Mouse (Mus musculus) induced T-regulatory cell, adult 2 months (primary cell): ENCODE data around the gene Nmt1.

ENCODE experiments used
- DNase-seq: peaks from one replicate; pipeline ENCODE4 v3.0.0-alpha.2; 2012; ENCODE audit warnings: low read depth

Nmt1 gene

DNA sequence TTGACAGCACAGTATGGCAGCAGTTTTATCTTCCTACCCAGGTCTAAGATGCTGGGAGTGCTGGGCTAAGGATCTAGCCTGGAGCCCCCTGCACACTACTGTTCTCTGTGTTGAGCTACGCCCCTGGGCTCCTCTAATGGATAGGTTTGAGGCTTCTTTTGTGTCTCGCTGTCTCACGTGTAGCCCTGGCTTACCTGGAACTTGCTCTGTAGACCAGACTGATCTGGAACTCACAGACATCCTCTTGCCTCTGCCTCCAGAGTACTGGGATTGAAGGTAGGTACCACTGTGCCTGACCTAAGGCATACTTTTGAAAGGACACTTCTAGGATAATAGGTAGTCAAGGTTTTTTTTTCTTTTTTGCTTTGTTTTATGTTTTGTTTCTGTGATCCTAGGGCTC lies 16.0 kb downstream of the Nmt1 start:
- DNase-seq: no peak

DNA sequence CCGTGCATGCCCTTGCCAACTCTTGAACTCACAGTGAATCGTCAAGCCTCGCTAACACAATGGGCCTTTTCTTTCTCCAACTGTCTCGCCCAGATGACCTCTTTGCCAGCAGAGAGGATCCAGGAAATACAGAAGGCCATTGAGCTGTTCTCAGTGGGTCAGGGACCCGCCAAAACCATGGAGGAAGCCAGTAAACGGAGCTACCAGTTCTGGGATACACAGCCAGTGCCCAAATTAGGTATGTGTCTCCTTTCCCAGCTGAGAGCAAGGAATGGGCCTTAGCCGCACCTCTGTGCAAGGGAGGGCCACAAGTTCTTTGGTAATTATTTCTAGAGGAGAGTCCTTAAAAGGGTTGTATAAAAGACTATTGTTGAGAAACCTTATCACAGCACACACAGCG lies 18.3 kb downstream of the Nmt1 start:
- DNase-seq: no peak

DNA sequence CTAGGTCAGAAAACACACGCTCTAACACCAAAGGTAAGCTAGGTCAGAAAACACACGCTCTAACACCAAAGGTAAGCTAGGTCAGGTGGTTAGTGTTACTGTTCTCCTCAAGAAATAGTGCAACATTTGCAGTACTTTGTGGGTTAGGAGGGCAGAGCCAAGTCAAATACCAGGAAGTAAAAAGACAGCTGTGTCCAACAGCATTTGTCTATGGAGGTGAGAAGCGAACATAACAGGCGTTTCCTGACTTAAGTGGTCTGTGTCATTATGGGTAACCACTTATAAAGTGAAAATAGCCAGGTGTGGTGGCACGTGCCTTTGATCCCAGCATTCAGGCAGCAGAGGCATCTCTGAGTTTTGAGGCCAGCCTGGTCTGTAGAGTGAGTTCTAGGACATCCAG lies 21.6 kb downstream of the Nmt1 start:
- DNase-seq: no peak

DNA sequence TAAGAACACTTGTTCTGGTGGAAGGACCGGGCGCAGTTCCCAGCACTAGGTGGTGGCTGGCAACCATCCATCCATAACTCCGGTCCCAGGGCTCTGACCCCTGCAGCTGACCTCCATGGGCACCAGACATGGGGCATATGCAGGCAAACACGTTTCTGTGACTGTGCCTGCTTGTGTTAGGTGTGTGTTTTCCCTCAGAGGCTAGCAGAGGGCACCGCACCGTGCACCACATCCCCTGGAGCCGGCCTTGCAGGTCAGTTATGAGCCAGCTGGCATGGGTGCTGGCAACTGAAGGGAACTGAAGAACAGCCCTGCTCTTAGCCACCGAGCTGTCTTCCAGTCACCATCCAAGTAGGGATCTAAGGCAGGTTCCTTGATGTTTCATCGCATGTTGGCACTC lies 22.2 kb downstream of the Nmt1 start:
- DNase-seq: no peak

DNA sequence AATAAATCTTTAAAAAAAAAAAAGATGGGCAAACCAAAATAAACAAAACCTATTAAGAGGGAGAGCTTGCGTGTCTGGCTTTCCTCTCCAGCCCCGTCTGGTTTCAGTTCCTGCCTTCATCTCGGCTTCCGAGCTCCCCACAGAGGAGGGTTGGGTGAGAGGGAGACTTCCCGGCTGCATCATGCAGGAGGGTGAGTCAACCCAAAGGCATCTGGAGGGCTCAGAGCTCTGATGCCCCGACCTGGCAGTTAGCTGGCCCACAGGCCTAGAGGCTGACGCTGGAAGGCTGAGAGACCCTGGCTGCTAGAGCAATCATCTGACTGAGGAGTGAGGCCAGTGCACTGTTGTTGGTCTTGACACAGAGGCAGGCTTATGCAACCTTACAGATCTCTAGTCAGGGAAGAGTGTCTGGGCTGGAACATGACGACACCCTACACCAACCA lies 23.3 kb downstream of the Nmt1 start:
- DNase-seq: no peak

DNA sequence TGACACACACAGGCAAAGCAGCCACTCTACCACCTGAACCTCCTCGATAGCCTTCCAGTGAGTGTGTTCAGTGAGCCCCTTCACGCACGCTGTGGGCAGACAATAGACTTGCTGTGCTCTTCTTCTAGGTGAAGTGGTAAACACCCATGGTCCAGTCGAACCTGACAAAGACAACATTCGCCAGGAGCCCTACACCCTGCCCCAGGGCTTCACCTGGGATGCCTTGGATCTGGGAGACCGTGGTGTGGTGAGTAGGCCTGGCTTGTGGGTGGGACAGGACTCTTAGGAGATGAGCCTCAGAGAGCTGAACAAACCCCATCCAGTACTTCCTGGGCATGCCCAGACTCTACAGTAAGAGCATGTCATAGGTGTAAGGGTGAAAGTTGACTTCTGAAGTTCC lies 24.1 kb downstream of the Nmt1 start:
- DNase-seq: no peak

DNA sequence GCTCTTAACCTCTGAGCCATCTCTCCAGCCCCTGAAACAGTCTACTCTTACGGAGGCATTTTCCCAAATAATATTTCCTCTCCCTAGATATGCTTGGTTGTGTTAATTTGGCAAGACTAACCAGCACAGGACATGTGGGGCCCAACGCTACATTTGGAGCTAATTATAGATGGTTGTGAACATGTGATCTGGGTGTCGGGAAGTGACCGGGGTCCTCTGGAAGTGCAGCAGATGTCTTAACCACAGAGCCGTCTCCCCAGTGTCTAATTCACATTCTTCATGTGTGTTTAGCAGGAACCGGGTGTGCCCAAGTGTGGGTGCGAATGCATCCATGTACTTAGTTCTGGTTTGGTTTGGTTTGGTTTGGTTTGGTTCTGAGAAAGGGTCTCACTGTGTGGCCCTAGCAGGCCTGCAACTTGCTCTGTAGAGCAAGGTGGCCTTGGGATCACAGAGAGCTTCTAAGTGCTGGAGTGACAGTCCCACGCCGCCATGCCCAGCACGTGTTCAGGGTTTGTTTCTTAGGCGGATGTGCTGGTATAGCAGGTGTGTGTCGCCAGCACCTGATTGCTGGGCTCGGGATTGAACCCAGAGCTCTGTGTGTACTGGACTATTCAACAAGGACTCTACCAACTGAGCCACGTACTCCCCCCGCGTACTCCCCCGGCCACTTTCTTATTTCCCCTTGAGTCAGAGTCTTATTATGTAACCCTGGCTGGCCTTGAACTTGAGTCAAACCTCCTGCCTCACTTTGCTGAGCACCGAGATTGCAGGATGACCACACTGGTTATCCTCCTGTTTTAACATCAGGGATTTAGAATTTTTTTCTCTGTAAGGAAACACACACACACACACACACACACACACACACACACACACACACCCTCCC lies 25.4 kb downstream of the Nmt1 start:
- no peak for DNase-seq

DNA sequence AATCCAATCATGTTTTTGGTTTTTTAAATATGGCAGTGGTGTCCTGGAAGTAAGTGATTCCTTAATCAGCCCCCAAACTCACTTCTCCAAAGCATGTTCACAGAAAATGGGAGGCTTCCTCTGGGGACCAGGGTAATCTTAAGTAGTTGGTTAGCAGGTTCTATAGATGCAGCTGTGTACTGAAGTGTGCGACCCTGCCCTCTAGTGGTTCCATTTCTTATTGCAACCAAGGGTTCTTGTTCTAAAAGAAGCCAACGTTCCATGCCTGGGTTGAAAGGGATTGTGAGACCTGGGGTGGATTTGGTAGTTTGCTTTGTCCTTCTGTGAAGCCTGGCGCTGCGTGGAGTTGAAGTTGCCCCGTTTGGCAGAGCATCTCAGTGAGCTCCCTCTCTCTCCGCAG lies 26.8 kb downstream of the Nmt1 start:
- peak; percentile 87 for DNase-seq

DNA sequence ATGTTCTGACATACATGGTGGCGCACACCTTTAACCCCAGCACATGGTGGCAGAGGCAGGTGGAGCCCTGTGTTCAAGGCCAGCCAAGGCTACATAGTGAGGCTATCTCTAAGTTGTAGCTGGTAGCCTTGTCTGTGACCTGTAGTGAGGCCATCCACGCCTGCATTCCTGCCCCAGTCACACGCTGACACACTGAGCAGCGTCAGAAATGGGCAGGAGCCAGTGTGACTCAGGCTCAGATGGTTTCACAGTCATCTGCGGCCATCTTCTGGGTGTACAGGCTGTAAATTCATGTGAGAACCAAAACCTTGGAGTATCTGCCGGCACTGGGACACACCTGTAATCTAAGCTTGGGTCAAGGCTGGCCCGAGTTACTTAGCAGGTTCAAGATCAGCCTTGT lies 28.6 kb downstream of the Nmt1 start:
- no peak for DNase-seq

DNA sequence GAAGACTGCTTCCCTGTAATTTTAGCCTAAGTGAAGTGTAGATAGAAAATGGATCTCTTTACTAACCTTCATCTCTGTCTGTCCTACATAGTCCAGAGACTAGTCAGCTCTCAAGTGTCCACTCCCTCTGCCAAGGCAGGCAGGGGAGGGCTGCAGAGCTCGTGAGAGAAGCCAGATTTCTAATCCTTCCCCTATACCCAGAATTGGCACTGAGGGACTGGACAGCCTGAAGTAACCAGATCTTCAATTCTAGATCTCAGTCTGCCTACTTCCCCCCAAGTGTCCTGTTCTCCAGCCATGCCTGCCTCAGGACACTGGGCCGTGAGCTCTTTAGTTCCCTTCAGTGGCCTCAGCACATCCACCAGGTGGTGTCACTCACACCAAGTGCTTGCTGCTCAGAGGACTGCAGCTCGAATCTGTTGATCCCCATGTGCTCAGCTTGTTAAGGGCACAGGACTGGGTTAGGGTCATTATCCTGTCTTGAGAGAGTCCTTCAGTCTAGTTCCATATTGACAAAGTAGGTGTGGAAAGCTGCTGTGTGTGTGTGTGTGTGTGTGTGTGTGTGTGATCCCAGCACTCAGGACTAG lies 30.6 kb downstream of the Nmt1 start:
- no peak for DNase-seq

DNA sequence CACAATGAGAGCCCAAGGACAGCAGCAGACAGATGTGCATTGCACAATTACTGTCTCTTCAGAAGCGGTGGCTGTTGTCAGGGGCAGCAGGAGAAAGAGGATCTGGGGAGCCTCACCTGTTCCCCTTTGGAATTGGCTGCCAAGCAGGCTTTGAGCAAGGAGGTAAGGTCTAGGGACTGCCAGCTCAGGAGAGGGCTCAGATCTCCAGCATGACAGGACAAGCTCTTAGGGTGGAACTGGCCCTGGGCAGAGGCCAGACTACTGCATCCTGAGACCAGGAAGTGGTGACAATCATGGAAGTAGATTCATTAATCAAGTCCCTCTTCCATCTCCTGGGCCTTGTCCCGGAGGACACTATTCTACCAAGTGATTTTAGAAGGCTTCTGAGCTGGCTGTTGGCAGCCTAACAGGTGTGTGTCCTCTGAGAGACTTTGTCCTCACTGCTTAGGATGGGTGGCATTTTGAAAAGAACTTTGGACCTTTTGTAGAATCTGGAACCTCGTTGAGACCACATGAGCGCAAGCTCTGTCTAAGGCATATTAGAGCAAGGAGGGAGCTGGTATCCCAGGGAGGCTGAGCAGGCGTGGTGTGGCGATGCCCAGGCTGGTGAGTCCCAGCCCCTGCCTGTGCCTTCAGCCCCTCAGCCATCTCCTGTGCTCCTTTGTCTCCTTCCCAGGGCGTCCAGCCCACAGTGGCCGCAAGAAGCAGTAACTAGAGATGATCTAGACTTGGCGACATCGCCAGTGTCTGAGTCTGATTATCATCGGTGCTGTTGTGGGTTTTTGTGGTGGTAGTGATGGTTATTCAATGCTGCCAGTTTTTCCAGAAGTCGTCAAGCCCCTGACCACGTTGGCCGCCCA lies 38.4 kb downstream of the Nmt1 start:
- no peak for DNase-seq

DNA sequence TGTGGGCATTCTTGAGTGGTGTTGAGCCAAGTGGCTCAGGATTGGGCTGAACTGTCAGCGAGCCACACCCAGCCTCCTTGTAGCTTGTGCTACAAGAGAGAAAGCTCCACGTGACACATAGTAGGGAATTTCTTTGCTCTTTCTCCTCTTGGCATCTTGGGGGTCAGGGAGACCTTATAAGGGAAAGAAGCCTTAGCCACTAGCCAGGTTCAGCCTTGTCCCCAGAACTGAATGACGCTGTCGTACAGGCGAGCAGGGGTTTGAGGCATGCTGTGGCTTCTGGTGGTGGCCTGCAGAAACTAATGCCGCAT lies 39.0 kb downstream of the Nmt1 start:
- DNase-seq: no peak

DNA sequence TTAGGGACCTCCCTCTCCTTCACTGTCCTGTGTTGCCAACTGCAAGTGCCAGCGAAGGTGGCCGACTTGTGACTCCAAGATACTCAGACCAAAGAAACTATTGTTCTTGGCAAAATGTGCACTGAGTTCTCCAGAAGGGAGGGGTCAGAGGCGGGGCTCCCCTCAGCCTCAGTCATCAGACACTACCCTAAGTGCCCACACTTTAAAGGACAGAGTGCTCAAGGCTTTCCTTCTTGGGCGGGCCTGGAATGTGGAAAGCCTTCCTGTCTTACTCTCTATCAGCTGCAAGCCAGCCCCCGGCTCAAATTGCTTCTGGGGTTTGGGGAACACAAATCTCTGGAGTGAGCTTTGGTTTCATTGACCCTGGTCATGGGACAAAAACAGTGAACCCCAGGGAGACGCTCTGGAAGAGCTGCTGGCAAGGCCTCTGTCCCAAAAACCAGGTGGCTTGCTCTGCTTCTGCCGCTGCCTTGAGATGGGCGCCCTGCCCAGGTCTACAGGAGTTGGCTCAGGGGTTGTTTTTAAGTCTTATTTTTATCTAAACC lies 39.5 kb downstream of the Nmt1 start:
- no peak for DNase-seq

DNA sequence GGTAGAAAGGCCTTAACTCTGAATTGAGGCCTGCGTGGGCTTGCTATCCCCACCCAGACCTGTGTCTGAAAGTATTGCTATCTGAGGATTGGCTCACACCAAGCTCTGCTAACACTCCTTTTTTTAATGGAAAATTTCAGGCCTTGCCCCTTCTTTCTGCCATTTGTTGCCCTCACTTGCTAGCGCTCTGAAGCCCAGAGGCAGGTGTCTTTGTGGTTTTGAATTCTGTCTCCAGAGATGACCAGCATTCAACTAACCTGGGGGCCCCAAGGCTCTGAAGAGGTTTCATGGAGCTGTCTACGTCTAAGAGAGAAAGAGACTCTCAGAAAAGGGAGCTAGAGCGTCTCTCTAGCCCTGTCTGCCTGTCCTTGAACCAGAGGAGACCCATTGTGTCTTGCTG lies 40.3 kb downstream of the Nmt1 start:
- DNase-seq: no peak

DNA sequence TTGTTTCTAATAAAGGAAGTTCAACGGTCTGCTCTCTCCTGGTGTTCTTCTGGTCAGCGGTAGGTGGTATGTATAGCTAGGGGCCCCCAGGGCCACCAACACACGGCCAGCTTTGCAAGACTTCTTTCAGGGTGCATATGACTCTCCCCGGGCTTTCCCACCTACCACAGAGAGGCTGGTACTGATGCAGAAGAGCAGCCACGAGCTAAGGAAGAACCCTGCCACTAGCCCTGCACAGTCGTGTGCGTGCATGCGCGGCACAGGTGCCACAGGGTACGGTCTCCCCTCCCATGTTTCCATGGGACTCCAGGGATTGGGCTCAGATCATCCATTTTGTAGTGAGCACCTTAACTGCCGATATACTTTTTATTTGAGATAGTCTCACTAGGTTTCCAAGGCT lies 40.9 kb downstream of the Nmt1 start:
- DNase-seq: no peak

DNA sequence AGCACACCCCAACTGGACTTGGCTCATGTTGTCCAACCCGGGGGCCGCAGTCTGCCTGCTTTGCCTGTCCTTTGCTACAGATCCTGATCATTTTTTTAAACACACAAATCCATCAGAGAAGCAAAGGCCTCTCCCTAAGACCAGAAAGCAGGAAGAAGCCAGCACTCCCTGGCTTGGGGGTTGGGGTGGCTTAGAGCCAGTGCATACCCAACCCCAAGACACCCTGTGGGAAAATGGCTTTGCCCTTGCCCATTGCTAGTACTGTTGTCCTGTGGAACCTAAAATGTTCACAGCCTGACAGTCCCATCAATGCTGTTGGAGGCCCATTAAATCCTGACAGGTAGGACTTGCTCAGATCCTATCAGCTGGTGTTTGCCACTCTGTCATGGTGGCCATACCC lies 41.7 kb downstream of the Nmt1 start:
- DNase-seq: no peak

DNA sequence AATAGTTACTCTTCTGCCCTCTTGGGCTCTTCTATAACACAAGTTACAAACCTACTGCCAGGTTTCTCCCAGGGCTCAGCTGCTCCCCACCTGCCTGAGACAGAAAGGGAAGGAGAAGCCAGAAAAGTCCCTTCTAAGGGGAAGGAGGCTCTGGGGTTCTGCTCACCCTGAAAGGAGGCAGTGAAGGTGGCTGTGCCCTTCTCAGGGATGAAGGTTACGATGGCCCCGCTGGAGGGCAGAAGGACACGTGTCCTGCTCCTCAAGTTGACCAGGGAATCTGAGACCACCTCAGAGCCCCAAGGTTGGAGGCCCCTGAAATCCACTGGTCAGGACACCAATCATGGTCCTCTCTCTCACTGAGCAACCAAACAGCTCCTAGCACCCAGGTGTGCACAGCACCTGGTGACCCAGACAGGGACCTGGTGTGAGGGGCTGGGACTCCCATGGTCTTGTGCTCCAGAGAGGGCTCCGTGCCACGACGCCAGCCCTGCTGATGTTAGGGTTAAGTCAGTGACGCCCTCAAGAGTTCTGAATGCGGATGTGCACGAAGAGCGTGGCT lies 42.4 kb downstream of the Nmt1 start:
- DNase-seq: no peak

DNA sequence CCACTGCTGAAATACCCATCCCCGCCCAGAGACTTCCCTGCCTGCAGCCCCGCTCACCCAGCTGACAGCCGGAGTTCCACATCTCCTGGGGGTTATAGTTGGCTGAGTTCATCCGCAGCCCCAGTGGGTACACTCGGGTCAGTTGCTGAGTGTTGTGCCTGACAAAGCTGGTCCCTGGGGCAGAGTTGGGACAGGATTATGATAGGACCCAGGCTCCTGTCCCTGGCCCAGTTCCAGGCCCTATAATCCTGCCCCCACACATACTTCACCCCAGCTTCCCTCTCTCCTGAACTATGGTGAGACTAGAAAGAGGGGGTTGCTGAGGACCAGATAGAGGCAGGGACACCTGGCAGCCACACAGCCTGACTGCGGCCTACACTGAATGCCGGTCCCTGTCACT lies 45.7 kb downstream of the Nmt1 start:
- no peak for DNase-seq

DNA sequence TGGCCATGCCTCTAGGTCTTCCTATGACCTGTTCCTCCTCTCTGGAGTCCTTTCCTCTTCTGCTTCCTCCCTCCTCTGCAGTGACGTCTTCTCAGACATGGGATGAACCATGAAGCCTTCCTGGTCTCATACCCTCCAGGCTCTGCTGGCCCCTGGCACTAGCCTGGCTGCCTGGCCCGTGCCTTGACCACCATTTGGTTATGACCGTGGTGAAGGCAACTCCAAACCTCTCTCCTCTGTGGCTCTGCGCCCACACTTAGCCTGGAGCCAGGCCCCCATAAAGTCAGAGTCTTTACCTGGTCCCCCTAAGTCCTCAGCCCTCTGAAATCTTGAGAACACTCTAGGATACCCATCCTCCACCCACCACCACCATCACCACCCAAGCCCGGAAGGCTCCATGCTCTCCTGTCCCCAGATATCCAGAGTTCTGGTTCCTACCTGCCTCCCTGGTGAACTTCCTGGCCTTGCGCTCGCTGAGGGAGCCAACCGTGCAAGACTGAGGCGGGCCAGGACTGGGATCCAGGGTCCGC lies 46.2 kb downstream of the Nmt1 start:
- no peak for DNase-seq

DNA sequence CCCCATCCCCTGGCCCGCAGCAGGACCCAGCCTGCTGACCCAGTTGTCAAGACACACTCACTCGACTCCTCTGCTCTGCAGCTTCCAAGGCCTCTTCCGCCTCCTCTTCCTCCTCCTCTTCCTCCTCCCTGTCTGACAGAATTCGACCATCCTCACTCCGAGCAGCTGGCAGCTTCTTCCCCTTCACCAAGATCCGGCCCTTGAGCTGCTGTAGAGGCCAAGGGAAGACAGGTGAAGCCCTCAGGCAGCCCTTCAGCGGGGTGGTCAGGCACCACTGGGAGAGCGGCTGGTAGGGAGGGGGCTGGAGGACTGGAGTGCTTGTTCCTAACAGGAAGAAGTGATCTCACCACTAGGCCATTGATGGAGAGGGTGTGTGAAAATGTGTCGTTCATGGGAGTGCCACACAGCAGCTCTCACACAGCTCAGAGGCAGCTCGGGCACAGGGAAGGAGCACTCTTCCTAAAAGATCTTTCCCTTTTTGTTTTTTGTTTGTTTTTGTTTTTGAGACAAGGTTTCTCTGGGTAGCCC lies 46.9 kb downstream of the Nmt1 start:
- DNase-seq: no peak

DNA sequence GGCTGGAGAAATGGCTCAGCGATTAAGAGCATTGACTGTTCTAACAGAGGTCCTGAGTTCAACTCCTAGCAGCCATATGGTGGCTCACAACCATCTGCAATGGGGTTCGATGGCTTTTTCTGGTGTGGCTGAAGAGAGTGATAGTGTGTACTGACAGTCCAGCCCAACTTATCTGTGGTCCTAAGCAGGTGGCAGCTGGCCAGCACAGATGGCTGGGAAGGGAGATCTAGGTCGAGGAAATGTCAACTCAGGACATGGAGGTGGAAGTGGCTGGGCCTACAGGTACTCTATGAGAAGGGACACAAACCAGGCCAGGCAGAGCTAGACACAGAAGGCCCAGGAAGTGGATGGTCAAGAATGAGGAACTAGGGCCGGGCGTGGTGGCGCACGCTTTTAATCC lies 48.0 kb downstream of the Nmt1 start:
- DNase-seq: no peak

DNA sequence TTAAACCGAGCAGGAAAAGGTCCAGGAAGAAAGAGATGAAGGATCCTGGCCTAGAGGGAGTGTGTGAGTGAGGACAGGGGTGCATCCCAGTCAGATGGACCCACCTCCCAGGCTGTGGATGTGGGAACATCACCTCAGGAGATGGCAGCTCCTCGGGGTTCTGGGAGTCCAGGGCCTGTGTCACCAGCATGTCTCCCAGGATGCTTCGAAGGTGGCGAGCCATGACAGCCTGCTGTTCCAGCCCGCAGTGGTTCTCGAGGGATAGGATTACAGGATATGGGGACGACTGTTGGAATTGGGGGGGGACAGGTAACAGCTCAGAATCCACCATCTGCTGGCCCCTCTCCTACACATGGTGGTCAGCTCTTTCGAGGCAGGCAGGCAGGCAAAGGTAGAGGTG lies 48.6 kb downstream of the Nmt1 start:
- DNase-seq: no peak
